Mouse (Mus musculus) liver, adult 2 months (tissue): ENCODE results near the gene Srp72. TPM values are rescaled to one million over a fixed set of nuclear protein-coding genes. Genes with fewer than 3 reads are reported as not detected.
A peak's percentile ranks its signal among the peaks of the same experiment; 100 is the strongest.
"Not testable (repeated sequence)": the region's sequence is repeated elsewhere in the genome, so short reads cannot be mapped to it uniquely, and the experiment has no call there.

Experiments
- DNase-seq: peaks from one replicate; pipeline ENCODE4 v3.0.0-alpha.2; 2011; ENCODE audit warnings: low read depth, low spot score; ENCODE audit errors: extremely low read depth
- H3K27ac ChIP-seq: fragments of 200-500 bp; replicated peaks from 2 replicates; pipeline ENCODE4 v1.5.1; 2012; ENCODE audit warnings: low read depth, mild to moderate bottlenecking, control low read depth, inconsistent platforms, low read length; ENCODE audit not compliant: insufficient read depth
- H3K27me3 ChIP-seq: fragments of 200-500 bp; 2 replicates; pipeline ENCODE4 v1.6.1; 2012; ENCODE audit warnings: mild to moderate bottlenecking, moderate library complexity, low read length, inconsistent platforms; ENCODE audit not compliant: control insufficient read depth, insufficient read depth
- H3K36me3 ChIP-seq: fragments of 200-500 bp; 2 replicates; pipeline ENCODE4 v1.6.1; 2012; ENCODE audit warnings: low read length, inconsistent platforms; ENCODE audit not compliant: control insufficient read depth, insufficient read depth
- H3K4me1 ChIP-seq: fragments of 200-500 bp; 2 replicates; pipeline ENCODE4 v1.6.1; 2011; ENCODE audit warnings: low read length; ENCODE audit not compliant: control insufficient read depth, insufficient read depth
- H3K4me3 ChIP-seq: fragments of 200-500 bp; 2 replicates; pipeline ENCODE4 v1.5.1; 2011; ENCODE audit warnings: low read depth, mild to moderate bottlenecking, control low read depth, low read length, moderate library complexity; ENCODE audit not compliant: insufficient read depth
- H3K79me2 ChIP-seq: fragments of 200-500 bp; 2 replicates; pipeline ENCODE4 v1.6.1; 2012; ENCODE audit warnings: inconsistent platforms, mild to moderate bottlenecking, low read length, moderate library complexity; ENCODE audit not compliant: control insufficient read depth, insufficient read depth
- H3K9ac ChIP-seq: fragments of 200-500 bp; 2 replicates; pipeline ENCODE4 v1.6.1; 2012; ENCODE audit warnings: low read depth, mild to moderate bottlenecking, control low read depth, inconsistent platforms, low read length
- CTCF ChIP-seq: fragments of 200-500 bp; IDR thresholded peaks from 2 replicates; pipeline ENCODE4 v1.5.1; 2011; ENCODE audit warnings: low read depth, low read length, control low read depth
- POLR2A ChIP-seq: fragments of 200-500 bp; IDR thresholded peaks from 2 replicates; pipeline ENCODE4 v1.6.1; 2011; ENCODE audit warnings: low read length, control low read depth; ENCODE audit not compliant: insufficient read depth; ENCODE audit errors: extremely low read depth
- WGBS: fragments of 180-500 bp; shearing (Covaris S2); methylation state at CpG from one replicate; pipeline ENCODE4 v1.1.7; 2018; 5-methylcytosine and 5-hydroxymethylcytosine counted together
- polyA plus RNA-seq: library from polyadenylated mRNA; depleted of rRNA; stranded (reverse); fragments of >200 nt; gene quantifications from 2 replicates; pipeline ENCODE4 v1.2.3, GENCODE M21; 2012
- total RNA-seq: library from RNA; depleted of rRNA; stranded (reverse); fragments of >200 nt; gene quantifications from 2 replicates; pipeline ENCODE4 v1.2.3, GENCODE M21; 2014

The Srp72 gene
- total and polyA plus RNA-seq, 2 experiments, result 23.1 to 43.5 TPM

DNA sequence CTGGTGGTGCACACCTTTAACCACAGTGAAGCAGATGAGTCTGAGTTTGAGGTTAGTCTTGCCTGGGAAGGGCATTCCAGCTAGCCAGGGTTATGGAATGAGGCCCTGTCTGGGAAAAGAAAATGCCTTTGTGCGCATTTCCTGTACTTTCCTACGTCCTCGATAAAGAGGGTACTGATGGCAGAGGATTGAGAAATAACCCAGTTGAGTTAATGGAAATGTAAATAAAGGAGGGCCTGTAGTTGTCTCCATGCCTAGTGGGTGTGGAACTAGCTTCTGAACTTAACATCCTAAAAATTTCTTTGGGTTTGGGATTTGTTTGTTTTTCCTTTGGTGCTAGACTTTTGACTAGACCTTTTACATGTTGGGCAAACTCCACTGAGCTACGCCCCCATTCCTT, 19.0 kb upstream of the Srp72 start:
- H3K27ac ChIP-seq, result peak overlapping the region; percentile 70
- peaks cover 20% of the 10 kb centered on the region for H3K4me1 ChIP-seq
- WGBS, result 13% methylated on average over 4 of the region's 4 CpGs
- peak overlapping the region; percentile 49 for H3K9ac ChIP-seq
- no peak for TF ChIP-seq CTCF
- TF ChIP-seq POLR2A, result no peak
- H3K4me3 ChIP-seq, result no peak overlapping the region
- peak; percentile 95 for DNase-seq
- H3K36me3 ChIP-seq, result peaks cover 39% of the 10 kb centered on the region
- peaks cover 8% of the 10 kb centered on the region; the same call in 1 of the 2 replicates for H3K79me2 ChIP-seq
- H3K27me3 ChIP-seq, result no peaks in the 10 kb centered on the region

GRCm38 (mm10) chr5:76957954-76958353, 16.5 kb upstream of the Srp72 start:
- DNase-seq, result no peak
- H3K27ac ChIP-seq, result no peak overlapping the region

GRCm38 (mm10) chr5:76959587-76959986, 14.9 kb upstream of the Srp72 start:
- H3K36me3 ChIP-seq, result peaks cover 70% of the 10 kb centered on the region
- peaks cover 8% of the 10 kb centered on the region; the same call in 1 of the 2 replicates for H3K79me2 ChIP-seq
- no peak overlapping the region for H3K27ac ChIP-seq
- H3K27me3 ChIP-seq, result no peaks in the 10 kb centered on the region
- H3K4me3 ChIP-seq, result no peak overlapping the region
- H3K4me1 ChIP-seq, result peaks cover 9% of the 10 kb centered on the region
- no peak for DNase-seq
- WGBS, result 77% methylated on average over 5 of the region's 5 CpGs
- no peak for TF ChIP-seq POLR2A
- TF ChIP-seq CTCF, result no peak
- no peak overlapping the region for H3K9ac ChIP-seq

More at GRCm38 (mm10) chr5:76957954-76958353, 16.5 kb upstream of the Srp72 start:
- WGBS, result 98% methylated on average over 1 of the region's 1 CpGs
- Histone ChIP-seq H3K36me3 (peaks cover 59% of the 10 kb centered on the region), H3K9ac (no peak overlapping the region), H3K4me1 (peaks cover 15% of the 10 kb centered on the region), H3K27me3 (no peaks in the 10 kb centered on the region), H3K4me3 (no peak overlapping the region), H3K79me2 (peaks cover 8% of the 10 kb centered on the region; the same call in 1 of the 2 replicates)
- TF ChIP-seq CTCF (no peak), POLR2A (no peak)

DNA sequence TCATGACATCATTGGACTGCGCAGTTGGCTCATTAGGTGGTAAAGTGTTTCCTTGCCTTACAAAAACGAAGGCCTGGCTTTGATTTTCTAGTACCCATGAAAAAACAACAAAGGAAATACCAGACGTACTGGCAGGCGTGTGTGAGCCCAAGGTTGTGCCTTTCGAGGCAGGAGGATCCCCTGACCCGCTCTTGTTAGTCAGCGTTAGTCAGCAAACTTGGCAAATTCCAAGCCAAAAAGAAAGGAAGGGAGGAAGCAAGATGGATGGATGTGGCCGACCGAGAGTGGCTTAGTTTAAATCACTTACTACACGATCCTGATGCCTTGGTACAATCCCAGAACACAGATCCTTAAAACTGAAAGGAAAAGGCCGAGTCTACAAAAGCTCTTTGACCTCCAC, 11.9 kb upstream of the Srp72 start:
- H3K4me3 ChIP-seq, result no peak overlapping the region
- WGBS, result 86% methylated on average over 11 of the region's 11 CpGs
- no peaks in the 10 kb centered on the region for H3K4me1 ChIP-seq
- no peak overlapping the region for H3K9ac ChIP-seq
- TF ChIP-seq CTCF (no peak), POLR2A (no peak)
- peaks cover 78% of the 10 kb centered on the region for H3K36me3 ChIP-seq
- no peaks in the 10 kb centered on the region for H3K27me3 ChIP-seq
- H3K79me2 ChIP-seq, result peaks cover 4% of the 10 kb centered on the region; the same call in 1 of the 2 replicates
- DNase-seq, result no peak
- H3K27ac ChIP-seq, result no peak overlapping the region

DNA sequence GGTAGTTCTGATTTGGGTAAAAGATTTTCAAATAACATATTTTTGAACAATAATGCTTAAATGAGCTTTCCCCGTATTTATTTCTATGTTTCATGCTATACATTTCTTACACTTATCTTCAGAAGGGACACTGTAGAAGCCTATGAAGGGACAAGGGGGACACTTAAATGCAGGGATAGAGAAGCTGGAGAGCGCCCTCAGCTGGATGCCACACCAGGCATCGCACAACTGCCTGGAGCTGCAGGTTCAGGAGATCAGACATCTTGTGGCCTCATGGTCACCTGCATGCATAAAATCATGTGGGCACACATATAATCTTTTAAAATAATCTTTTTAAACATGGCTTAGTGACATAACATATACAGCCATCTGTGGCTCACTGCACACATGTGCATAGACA, 9.8 kb upstream of the Srp72 start:
- H3K4me1 ChIP-seq, result no peaks in the 10 kb centered on the region
- H3K27me3 ChIP-seq, result no peaks in the 10 kb centered on the region
- no peaks in the 10 kb centered on the region for H3K79me2 ChIP-seq
- H3K27ac ChIP-seq, result no peak overlapping the region
- TF ChIP-seq POLR2A, result no peak
- TF ChIP-seq CTCF, result peak; percentile 64
- H3K36me3 ChIP-seq, result peaks cover 72% of the 10 kb centered on the region
- WGBS, result 92% methylated on average over 3 of the region's 3 CpGs
- H3K9ac ChIP-seq, result no peak overlapping the region
- no peak overlapping the region for H3K4me3 ChIP-seq
- DNase-seq, result no peak

GRCm38 (mm10) chr5:76969250-76969649, 5.2 kb upstream of the Srp72 start:
- Histone ChIP-seq H3K4me3 (no peak overlapping the region), H3K79me2 (no peaks in the 10 kb centered on the region), H3K36me3 (peaks cover 39% of the 10 kb centered on the region), H3K4me1 (peaks cover 8% of the 10 kb centered on the region), H3K9ac (no peak overlapping the region), H3K27me3 (no peaks in the 10 kb centered on the region), H3K27ac (no peak overlapping the region)
- 47% methylated on average over 5 of the region's 5 CpGs for WGBS
- TF ChIP-seq CTCF, result no peak
- TF ChIP-seq POLR2A, result no peak
- no peak for DNase-seq

DNA sequence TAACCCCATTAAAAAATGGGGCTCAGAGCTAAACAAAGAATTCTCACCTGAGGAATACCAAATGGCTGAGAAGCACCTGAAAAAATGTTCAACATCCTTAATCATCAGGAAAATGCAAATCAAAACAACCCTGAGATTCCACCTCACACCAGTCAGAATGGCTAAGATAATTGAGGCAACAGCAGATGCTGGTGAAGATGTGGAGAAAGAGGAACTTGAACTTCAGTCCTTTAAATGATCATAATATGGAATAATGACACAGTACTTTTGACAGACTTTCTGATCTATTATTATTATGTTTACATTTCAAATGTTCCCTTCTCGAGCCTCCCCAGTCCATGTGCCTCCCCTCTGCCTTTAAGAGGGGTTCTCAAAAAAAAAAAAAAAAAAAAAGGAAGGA, 3.4 kb upstream of the Srp72 start:
- not testable (repeated sequence) for H3K27me3 ChIP-seq, H3K27ac ChIP-seq, H3K4me3 ChIP-seq, DNase-seq, H3K4me1 ChIP-seq, H3K79me2 ChIP-seq, H3K9ac ChIP-seq
- 85% methylated on average over 1 of the region's 1 CpGs for WGBS
- H3K36me3 ChIP-seq, result peaks cover 27% of the 10 kb centered on the region
